Mouse (Mus musculus) Patski (cell line): ENCODE data around the gene Mas1. TPM values are rescaled to one million over a fixed set of nuclear protein-coding genes. Genes with fewer than 3 reads are reported as not detected.

Source experiments
- ATAC-seq: fragments of 100-300 bp; one replicate; pipeline ENCODE4 v1.8.0; 2021
- CTCF ChIA-PET: fragments of 350-600 bp; sonication (Branson Sonifier 250); formaldehyde crosslinking; loops from one replicate; lab custom pipeline; 2022; ENCODE audit warnings: inconsistent platforms; lab: Charles Lee
- POLR2A ChIA-PET: fragments of 350-600 bp; sonication (Branson Sonifier 250); formaldehyde crosslinking; loops from one replicate; lab custom pipeline; 2022; ENCODE audit warnings: antibody characterized with exemption, inconsistent platforms; lab: Charles Lee
- DNase-seq: peaks from one replicate; pipeline ENCODE4 v3.0.0-alpha.2; 2011; ENCODE audit warnings: low read depth, low spot score
- H3K27me3 ChIP-seq: fragments of 371-371 bp; one replicate; pipeline ENCODE4 v1.5.1; 2021
- CTCF ChIP-seq: fragments of 100-300 bp; IDR thresholded peaks from one replicate; pipeline ENCODE4 v1.5.1; 2021
- in situ Hi-C: fragments of 300-500 bp; cut with MboI; formaldehyde crosslinking; loops from 3 replicates; pipeline ENCODE4 v1.11.1; 2018; ENCODE audit warnings: low pct_unique_long_range_greater_than_20kb, mixed read lengths
- polyA plus RNA-seq: library from polyadenylated mRNA; unstranded; gene quantifications from one replicate; pipeline ENCODE4 v1.2.3, GENCODE M21; 2021

Mas1 gene
- polyA plus RNA-seq, 1 experiment from 2014 or later, result not detected

- no peak for TF ChIP-seq CTCF
- CTCF ChIA-PET, result no interaction called here
- peaks cover 3% of the 10 kb centered on the region for H3K27me3 ChIP-seq
- in situ Hi-C loops, result no loop called here
- POLR2A ChIA-PET, result no interaction called here
- no peak for ATAC-seq
- no peak for DNase-seq
Observed at GRCm38 (mm10) chr17:12832657-12833056, 35.3 kb downstream of the Mas1 start.

GRCm38 (mm10) chr17:12832231-12832630 is 35.7 kb downstream of the Mas1 start:
- CTCF ChIA-PET, result interaction anchor here (1.7 kb wide), 1 partner anchor 48 kb away, joined by 4 read pairs; no protein-coding TSS in a partner anchor
- DNase-seq (no peak), ATAC-seq (peak; percentile 58)
- in situ Hi-C loops, result no loop called here
- H3K27me3 ChIP-seq, result peaks cover 3% of the 10 kb centered on the region
- POLR2A ChIA-PET, result no interaction called here
- TF ChIP-seq CTCF, result no peak

- no peak for ATAC-seq
- no peak for TF ChIP-seq CTCF
- ChIA-PET POLR2A (no interaction called here), CTCF (no interaction called here)
- in situ Hi-C loops, result no loop called here
- no peaks in the 10 kb centered on the region for H3K27me3 ChIP-seq
- no peak for DNase-seq
Observed at GRCm38 (mm10) chr17:12830351-12830750, 37.6 kb downstream of the Mas1 start.

- in situ Hi-C loops, result loop anchor here (10.0 kb wide), 1 partner anchor 401 kb away; no protein-coding TSS in a partner anchor
- DNase-seq, result no peak
- no peak for ATAC-seq
- no peaks in the 10 kb centered on the region for H3K27me3 ChIP-seq
- TF ChIP-seq CTCF, result no peak
- ChIA-PET POLR2A (no interaction called here), CTCF (interaction anchor here (1.1 kb wide), 1 partner anchor 18 kb away, joined by 3 read pairs; no protein-coding TSS in a partner anchor)
Observed at GRCm38 (mm10) chr17:12815885-12816284, 52.1 kb downstream of the Mas1 start.

- DNase-seq (no peak), ATAC-seq (no peak)
- in situ Hi-C loops, result loop anchor here (5.0 to 10.0 kb wide), 2 partner anchors 277 to 400 kb away; no protein-coding TSS in a partner anchor
- POLR2A ChIA-PET, result interaction anchor here (0.6 kb wide), 1 partner anchor 399 kb away, joined by 3 read pairs; no protein-coding TSS in a partner anchor
- CTCF ChIA-PET, result no interaction called here
- no peak for TF ChIP-seq CTCF
- no peaks in the 10 kb centered on the region for H3K27me3 ChIP-seq
Observed at GRCm38 (mm10) chr17:12814502-12814901, 53.4 kb downstream of the Mas1 start.

- ChIA-PET CTCF (interaction anchor here (1.3 to 1.6 kb wide), 3 partner anchors 13 to 49 kb away, joined by 3 to 5 read pairs (median 4); no protein-coding TSS in a partner anchor), POLR2A (interaction anchor here (0.7 kb wide), 1 partner anchor 240 kb away, joined by 4 read pairs; no protein-coding TSS in a partner anchor)
- no peak for DNase-seq
- no peaks in the 10 kb centered on the region for H3K27me3 ChIP-seq
- no peak for TF ChIP-seq CTCF
- no peak for ATAC-seq
- in situ Hi-C loops, result loop anchor here (5.0 to 10.0 kb wide), 2 partner anchors 274 to 396 kb away; no protein-coding TSS in a partner anchor
Observed at GRCm38 (mm10) chr17:12810973-12811303, 57.0 kb downstream of the Mas1 start.

- DNase-seq (no peak), ATAC-seq (peak; percentile 82)
- peak; percentile 93 for TF ChIP-seq CTCF
- no peaks in the 10 kb centered on the region for H3K27me3 ChIP-seq
- CTCF ChIA-PET, result interaction anchor here (0.6 to 1.6 kb wide), 8 partner anchors 12 to 150 kb away, joined by 3 to 5 read pairs (median 3); no protein-coding TSS in a partner anchor
- in situ Hi-C loops, result loop anchor here (5.0 to 10.0 kb wide), 2 partner anchors 273 to 396 kb away; no protein-coding TSS in a partner anchor
- POLR2A ChIA-PET, result interaction anchor here (0.7 kb wide), 1 partner anchor 240 kb away, joined by 4 read pairs; no protein-coding TSS in a partner anchor
Observed at GRCm38 (mm10) chr17:12810103-12810972, 57.6 kb downstream of the Mas1 start.

- ATAC-seq (no peak), DNase-seq (no peak)
- ChIA-PET POLR2A (interaction anchor here (0.6 kb wide), 1 partner anchor 24 kb away, joined by 3 read pairs; no protein-coding TSS in a partner anchor), CTCF (interaction anchor here (1.5 kb wide), 1 partner anchor 103 kb away, joined by 3 read pairs; no protein-coding TSS in a partner anchor)
- no peak for TF ChIP-seq CTCF
- in situ Hi-C loops, result loop anchor here (5.0 kb wide), 1 partner anchor 117 kb away; no protein-coding TSS in a partner anchor
- no peaks in the 10 kb centered on the region for H3K27me3 ChIP-seq
Observed at GRCm38 (mm10) chr17:12808851-12809250, 59.1 kb downstream of the Mas1 start.

- CTCF ChIA-PET, result no interaction called here
- in situ Hi-C loops, result loop anchor here (5.0 kb wide), 1 partner anchor 113 kb away; no protein-coding TSS in a partner anchor
- H3K27me3 ChIP-seq, result no peaks in the 10 kb centered on the region
- DNase-seq, result peak; percentile 76
- no peak for TF ChIP-seq CTCF
- ATAC-seq, result peak; percentile 85
- POLR2A ChIA-PET, result interaction anchor here (0.7 kb wide), 1 partner anchor 55 kb away, joined by 3 read pairs; no protein-coding TSS in a partner anchor
Observed at GRCm38 (mm10) chr17:12804584-12805445, 63.1 kb downstream of the Mas1 start.
